Mouse (Mus musculus) left cerebral cortex, postnatal 14 days (tissue): ENCODE results near the gene Eif1ad. TPM values are rescaled to one million over a fixed set of nuclear protein-coding genes. Genes with fewer than 3 reads are reported as not detected.
A peak's percentile ranks its signal among the peaks of the same experiment; 100 is the strongest.
"Not testable (repeated sequence)": the region's sequence is repeated elsewhere in the genome, so short reads cannot be mapped to it uniquely, and the experiment has no call there.

Experiments
- DNase-seq, 2 experiments: peaks; one replicate each; pipeline ENCODE4 v3.0.0; 2021 to 2022; ENCODE audit warnings: low spot score in 2 of 2, mixed read lengths in 1 of 2
- intact Hi-C: fragments of 180-260 bp; cut with DNase I; formaldehyde crosslinking; loops from one replicate; pipeline ENCODE4 v1.15.1; 2025
- total RNA-seq, 2 experiments: library from RNA; stranded (reverse); gene quantifications; 2 replicates each; pipeline ENCODE4 v1.2.3; 2021

The Eif1ad gene
- total RNA-seq, 2 experiments from 2014 or later = 24.3 to 24.5 TPM

- DNase-seq = no peak
- intact Hi-C loops = no loop called here
Measured at GRCm38 (mm10) chr19:5370932-5371331, 4.4 kb downstream of the Eif1ad start.

GRCm38 (mm10) chr19:5372724-5373123, 6.2 kb downstream of the Eif1ad start:
- DNase-seq = no peak
- intact Hi-C loops = no loop called here

DNA sequence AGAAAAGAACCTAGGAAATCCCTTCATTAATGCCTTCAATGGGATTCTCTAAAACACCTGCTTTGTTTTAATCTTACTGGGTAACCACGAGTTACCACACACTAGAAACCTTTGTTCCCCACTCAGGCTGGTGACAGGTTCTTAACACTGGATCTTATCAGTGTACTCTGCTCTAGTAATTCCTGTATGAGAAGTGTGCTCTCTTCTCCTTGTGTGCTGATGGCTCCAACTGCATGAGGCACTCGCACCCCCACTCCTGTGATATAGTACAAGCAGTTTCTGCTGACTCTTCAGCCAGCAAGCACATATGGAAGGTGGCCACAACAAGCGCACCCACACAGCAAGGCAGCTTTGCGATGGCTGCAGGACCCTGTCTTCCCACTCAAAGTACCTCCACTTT, 7.6 kb downstream of the Eif1ad start:
- intact Hi-C loops = no loop called here
- no peak for DNase-seq

GRCm38 (mm10) chr19:5374748-5375147, 8.2 kb downstream of the Eif1ad start:
- DNase-seq = no peak

DNA sequence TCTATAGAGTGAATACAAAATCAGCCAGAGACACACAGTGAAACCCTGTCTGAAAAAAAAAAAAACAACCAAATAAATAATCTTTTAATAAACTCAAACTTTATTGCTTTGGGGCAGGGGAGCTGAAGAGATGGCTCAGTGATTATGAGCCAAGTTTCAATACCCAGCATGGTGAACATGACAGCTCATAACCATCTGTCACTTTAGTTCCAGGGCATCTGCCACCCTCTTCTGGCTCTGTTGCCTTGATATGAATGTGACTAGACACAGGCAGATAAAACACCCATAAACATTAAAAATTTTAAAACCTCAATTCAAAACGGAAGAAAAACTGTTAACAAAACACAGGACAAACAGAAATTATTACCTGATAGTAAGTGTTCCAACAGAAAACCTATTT, 10.9 kb downstream of the Eif1ad start:
- intact Hi-C loops = no loop called here
- no peak for DNase-seq

More at GRCm38 (mm10) chr19:5374748-5375147, 8.2 kb downstream of the Eif1ad start:
- intact Hi-C loops = no loop called here

GRCm38 (mm10) chr19:5383326-5383725, 16.8 kb downstream of the Eif1ad start:
- intact Hi-C loops = no loop called here
- DNase-seq = no peak

- DNase-seq = no peak
- intact Hi-C loops = no loop called here
Measured at GRCm38 (mm10) chr19:5384715-5385114, 18.2 kb downstream of the Eif1ad start.

GRCm38 (mm10) chr19:5388011-5388441, 21.5 kb downstream of the Eif1ad start:
- peak; percentile 21 to 61 for DNase-seq
- intact Hi-C loops = loop anchor here (1.0 kb wide), 1 partner anchor 22 kb away; the partner anchor contains the start of gene Eif1ad

DNA sequence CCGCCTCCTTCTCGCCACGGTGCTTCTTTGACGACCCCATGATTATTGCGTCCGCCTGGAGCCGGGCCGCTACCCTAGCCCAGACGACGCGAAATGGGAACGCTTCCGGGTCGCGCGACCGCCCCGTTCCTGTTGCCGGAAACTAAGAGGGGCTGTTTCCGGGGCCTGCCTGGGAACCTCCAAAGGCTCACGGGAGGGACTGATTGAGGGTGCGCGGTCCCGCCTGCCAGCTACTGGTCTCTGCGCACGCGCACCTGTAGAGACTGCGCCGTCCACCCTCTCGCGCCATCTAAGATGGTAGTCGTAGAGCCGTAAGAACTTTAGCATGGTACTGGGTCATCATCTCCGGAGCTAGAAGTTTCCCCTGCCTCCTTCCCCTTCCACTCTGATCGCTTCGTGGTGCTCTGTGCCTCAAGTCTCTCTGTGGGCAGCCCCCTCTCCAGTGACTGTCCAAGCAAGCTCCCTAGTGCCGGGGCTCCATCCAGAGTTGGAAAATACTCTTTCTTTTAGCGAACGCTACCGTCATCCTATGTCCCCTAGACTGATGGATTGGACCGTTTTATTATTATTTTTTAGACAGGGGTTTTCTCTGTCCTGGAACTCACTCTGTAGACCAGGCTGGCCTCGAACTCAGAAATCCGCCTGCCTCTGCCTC, 22.2 kb downstream of the Eif1ad start, which contains the start of gene Sart1:
Sart1 (minus strand) TSS at position 116 of the 655 bp plus-strand sequence.
- peak; percentile 97 for DNase-seq
- intact Hi-C loops = loop anchor here (1.0 kb wide), 1 partner anchor 22 kb away; the partner anchor contains the start of gene Eif1ad

DNA sequence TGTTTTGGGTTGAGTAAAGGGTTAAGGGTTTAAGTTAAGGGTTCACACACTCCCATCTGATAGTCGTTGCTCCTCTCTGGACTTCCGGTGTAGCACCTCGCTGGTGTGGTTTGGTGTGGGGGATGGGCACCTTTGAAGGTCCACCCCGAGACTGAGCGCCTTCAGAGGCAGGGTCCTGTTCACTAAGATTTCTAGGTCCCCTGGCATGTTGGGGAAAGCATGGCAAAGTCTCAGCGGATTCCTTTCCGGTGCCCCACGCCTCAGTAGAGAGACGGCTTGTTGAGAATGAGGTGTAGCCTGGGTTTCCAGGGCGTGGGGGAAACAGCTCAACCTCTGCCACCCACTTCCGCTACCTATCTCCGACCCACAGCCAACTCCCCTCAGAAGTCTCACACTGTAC, 23.1 kb downstream of the Eif1ad start:
- intact Hi-C loops = no loop called here
- no peak for DNase-seq

DNA sequence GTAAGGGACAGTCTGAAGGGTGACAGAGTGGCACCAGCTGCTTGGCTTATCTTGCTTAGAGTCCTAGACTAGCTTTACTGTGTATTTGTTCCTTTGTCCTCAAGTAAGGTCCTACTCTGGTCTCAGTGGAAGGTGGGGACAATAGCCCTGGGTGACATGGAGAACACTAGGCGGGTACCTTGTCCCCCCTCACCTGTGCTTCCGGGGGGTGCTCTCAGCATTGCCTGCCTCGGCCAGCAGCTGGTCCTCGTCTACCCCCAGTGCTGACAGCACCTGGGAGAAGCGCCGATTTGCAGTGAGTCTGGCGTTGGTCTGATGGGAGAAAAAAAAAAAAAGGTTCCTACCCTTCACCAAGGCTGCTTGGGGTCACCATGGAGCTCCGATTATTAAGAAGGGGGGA, 23.9 kb downstream of the Eif1ad start:
- no peak for DNase-seq
- intact Hi-C loops = no loop called here

GRCm38 (mm10) chr19:5392892-5393291, 26.4 kb downstream of the Eif1ad start:
- intact Hi-C loops = no loop called here
- peak in 1 of 2 experiments; percentile 19 for DNase-seq

DNA sequence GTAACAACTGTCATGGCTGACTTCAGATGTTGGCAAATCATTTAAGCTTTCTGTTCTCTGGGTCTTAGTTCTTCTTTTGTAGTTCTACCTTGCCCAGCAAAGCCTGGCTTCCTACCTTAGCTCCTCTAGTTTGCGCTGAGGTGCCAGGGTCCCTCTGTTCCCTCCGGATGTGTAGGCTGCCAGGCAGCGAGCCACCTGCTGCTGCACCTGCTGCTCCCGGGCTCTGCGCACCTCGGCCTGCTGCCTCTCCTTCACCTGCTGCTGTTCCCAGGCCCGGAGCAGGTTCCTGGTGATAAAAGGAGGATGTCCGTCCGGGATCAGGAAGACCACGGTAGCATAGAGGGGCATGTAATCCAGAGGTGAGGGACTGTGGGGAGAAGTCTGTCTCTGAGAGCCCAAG, 27.6 kb downstream of the Eif1ad start:
- DNase-seq = no peak
- intact Hi-C loops = no loop called here

DNA sequence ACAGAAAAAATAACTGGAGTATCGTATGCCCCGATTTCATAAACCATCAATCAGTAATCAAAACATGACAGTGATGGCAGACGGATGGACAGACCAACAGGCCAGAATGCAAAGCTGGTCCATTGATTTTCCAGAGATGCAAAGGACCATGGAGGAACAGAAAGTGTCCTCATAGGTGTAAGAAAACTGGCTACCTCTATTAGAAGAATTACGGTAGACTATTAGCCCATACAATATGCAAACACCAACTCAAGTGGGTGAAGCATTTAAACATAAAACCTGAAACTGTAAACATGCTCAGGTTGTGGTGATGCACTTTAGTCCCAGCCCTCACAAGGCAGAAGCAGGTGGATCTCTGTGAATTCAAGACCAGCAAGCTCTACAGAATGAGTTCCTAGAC, 28.8 kb downstream of the Eif1ad start:
- DNase-seq = no peak
- intact Hi-C loops = no loop called here

DNA sequence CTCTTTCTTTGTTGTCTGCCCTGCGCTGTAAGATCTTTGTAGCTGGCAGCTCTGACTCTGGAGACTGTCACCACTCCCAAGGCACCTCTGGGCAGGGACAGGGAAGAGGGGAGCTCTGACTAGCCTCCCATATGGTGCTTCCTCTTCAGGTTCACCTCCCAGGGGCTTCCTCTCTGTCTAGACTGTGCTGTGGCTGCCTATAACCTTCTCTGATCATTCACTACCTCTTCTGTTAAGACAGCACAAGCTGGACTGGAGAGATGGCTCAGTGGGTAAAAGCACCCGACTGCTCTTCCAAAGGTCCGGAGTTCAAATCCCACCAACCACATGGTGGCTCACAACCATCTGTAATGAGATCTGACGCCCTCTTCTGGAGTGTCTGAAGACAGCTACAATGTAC, 34.5 kb downstream of the Eif1ad start:
- intact Hi-C loops, DNase-seq: not testable (repeated sequence)

DNA sequence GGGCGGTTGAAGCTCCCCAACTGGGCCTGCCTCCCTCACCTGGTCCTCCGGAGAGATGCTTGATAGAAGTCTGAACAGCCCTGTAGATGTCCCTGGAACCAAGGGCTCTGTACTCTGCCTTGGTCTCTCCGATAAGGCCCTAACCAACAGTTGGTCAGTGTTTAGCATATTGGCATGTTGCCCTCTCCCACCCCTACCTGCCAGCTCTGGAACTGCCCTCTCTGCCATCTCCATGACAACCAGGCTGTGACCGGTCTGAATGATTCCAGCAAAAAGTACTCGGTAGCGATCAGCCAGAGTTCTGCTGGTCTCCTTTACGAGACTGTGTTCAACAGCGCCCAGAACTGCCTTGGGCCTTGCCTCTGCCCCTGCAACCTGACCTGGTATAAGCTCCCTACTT, 35.8 kb downstream of the Eif1ad start, which contains the start of gene Tsga10ip:
Tsga10ip (minus strand) TSS at position 234 of the 400 bp plus-strand sequence.
- intact Hi-C loops = no loop called here
- no peak for DNase-seq

DNA sequence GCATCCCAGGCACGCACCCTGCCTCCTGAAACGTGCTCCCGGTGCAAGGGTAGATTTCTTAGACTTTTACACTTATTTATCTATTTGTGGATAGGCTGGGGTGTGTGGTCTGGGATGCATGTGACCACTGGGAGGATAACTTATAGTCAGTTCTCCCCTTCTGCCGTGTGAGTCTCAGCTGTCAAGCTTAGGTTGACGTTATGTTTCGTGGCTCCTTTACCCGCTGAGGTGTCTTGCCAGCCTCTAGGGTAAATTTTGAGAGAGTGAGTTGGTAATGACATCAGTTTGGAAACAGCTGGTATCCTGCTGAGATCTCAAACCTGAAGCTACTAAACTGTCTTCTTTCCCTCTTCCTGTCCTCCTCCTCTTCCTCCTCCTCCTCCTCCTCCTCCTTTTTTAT, 39.4 kb downstream of the Eif1ad start:
- intact Hi-C loops = no loop called here
- DNase-seq = no peak

- intact Hi-C loops, DNase-seq: not testable (repeated sequence)
Measured at GRCm38 (mm10) chr19:5406531-5407126, 40.1 kb downstream of the Eif1ad start.

DNA sequence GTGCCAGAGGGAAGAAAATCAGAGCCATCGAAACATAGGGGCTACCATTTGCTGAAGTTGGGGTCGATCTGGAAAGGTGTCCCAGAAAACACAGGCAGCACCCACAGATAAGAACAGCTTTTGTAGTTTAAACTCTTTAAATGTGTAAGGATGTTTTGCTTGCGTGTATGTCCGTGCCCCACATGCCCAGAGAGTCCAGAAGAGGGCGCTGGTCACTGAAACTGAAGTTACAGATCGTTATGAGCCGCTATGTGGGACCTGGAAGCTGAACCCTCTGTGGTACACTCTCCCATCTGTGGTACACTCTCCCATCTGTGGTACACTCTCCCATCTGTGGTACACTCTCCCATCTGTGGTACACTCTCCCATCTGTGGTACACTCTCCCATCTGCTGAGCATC, 40.6 kb downstream of the Eif1ad start:
- intact Hi-C loops = no loop called here
- peak; percentile 55 to 56 for DNase-seq

- DNase-seq = no peak
- intact Hi-C loops = no loop called here
Measured at GRCm38 (mm10) chr19:5408057-5409001, 41.8 kb downstream of the Eif1ad start.
